Mouse (Mus musculus) embryonic facial prominence, embryonic 13.5 days (tissue): ENCODE measurements around the gene Polr2l. TPM values are rescaled to one million over a fixed set of nuclear protein-coding genes. Genes with fewer than 3 reads are reported as not detected.

Source experiments
- ATAC-seq: fragments of 200-750 bp; cut with Nextera tagmentation; 2 replicates; pipeline ENCODE4 v1.8.0; 2017; ENCODE audit warnings: low read depth; ENCODE audit not compliant: insufficient number of reproducible peaks, insufficient read depth, low FRiP score, low TSS enrichment
- H3K27ac ChIP-seq: fragments of 300-500 bp; sonication (generic); 2 replicates; pipeline ENCODE4 v1.5.1; 2015; ENCODE audit warnings: moderate library complexity, mild to moderate bottlenecking, inconsistent platforms
- H3K27me3 ChIP-seq: fragments of 300-500 bp; sonication (generic); 2 replicates; pipeline ENCODE4 v1.6.1; 2015; ENCODE audit warnings: mild to moderate bottlenecking, inconsistent platforms
- H3K36me3 ChIP-seq: fragments of 300-500 bp; sonication (generic); 2 replicates; pipeline ENCODE4 v1.6.1; 2015; ENCODE audit warnings: mild to moderate bottlenecking, inconsistent platforms
- H3K4me1 ChIP-seq: fragments of 300-500 bp; sonication (generic); 2 replicates; pipeline ENCODE4 v1.6.1; 2015; ENCODE audit warnings: inconsistent platforms
- H3K4me2 ChIP-seq: fragments of 300-500 bp; sonication (generic); 2 replicates; pipeline ENCODE4 v1.6.1; 2015; ENCODE audit warnings: moderate library complexity, mild to moderate bottlenecking, inconsistent platforms
- H3K4me3 ChIP-seq: fragments of 300-500 bp; sonication (generic); 2 replicates; pipeline ENCODE4 v1.5.1; 2015; ENCODE audit warnings: mild to moderate bottlenecking, inconsistent platforms
- H3K9ac ChIP-seq: fragments of 300-500 bp; sonication (generic); 2 replicates; pipeline ENCODE4 v1.6.1; 2015; ENCODE audit warnings: mild to moderate bottlenecking, inconsistent platforms
- H3K9me3 ChIP-seq: fragments of 300-500 bp; sonication (generic); 2 replicates; pipeline ENCODE4 v1.6.1; 2016; ENCODE audit warnings: inconsistent platforms
- WGBS: fragments of 180-500 bp; shearing (Covaris S2); methylation state at CpG from one replicate; pipeline ENCODE4 v1.1.7; 2015; ENCODE audit warnings: mixed read lengths; 5-methylcytosine and 5-hydroxymethylcytosine counted together
- polyA plus RNA-seq: library from polyadenylated mRNA; unstranded; fragments of >200 nt; fragmentation: Nextera tagmentation; extraction: Ambion mirVana; gene quantifications from 2 replicates; pipeline ENCODE4 v1.2.1, GENCODE M21; 2015

Polr2l gene
- polyA plus RNA-seq, 1 experiment from 2014 or later = 70.3 TPM

- Histone ChIP-seq H3K4me3 (no peak overlapping the region), H3K4me2 (no peak overlapping the region), H3K27me3 (peaks cover 40% of the 10 kb centered on the region), H3K27ac (no peak overlapping the region), H3K4me1 (peaks cover 22% of the 10 kb centered on the region), H3K36me3 (no peaks in the 10 kb centered on the region), H3K9ac (no peak overlapping the region), H3K9me3 (no peaks in the 10 kb centered on the region)
- ATAC-seq = no peak
- 66% methylated on average over 5 of the region's 5 CpGs for WGBS
Measured at GRCm38 (mm10) chr7:141484186-141485120, 9.5 kb upstream of the Polr2l start.

GRCm38 (mm10) chr7:141483114-141483653 is 8.3 kb upstream of the Polr2l start:
- H3K27me3 ChIP-seq = peaks cover 40% of the 10 kb centered on the region
- H3K4me2 ChIP-seq = peak overlapping the region; percentile 99; the same call in 1 of the 2 replicates
- no peak overlapping the region for H3K4me3 ChIP-seq

GRCm38 (mm10) chr7:141482531-141483024 is 7.6 kb upstream of the Polr2l start:
- H3K4me3 ChIP-seq = peak overlapping the region; percentile 59
- no peak overlapping the region for H3K27ac ChIP-seq
- no peaks in the 10 kb centered on the region for H3K9me3 ChIP-seq
- H3K36me3 ChIP-seq = no peaks in the 10 kb centered on the region
- peaks cover 40% of the 10 kb centered on the region for H3K27me3 ChIP-seq
- 9% methylated on average over 11 of the region's 11 CpGs for WGBS
- H3K4me2 ChIP-seq = peak overlapping the region; percentile 99
- no peak for ATAC-seq
- H3K9ac ChIP-seq = peak overlapping the region; percentile 70
- H3K4me1 ChIP-seq = peaks cover 31% of the 10 kb centered on the region

More at GRCm38 (mm10) chr7:141483114-141483653, 8.3 kb upstream of the Polr2l start:
- Histone ChIP-seq H3K27ac (no peak overlapping the region), H3K4me1 (peaks cover 25% of the 10 kb centered on the region), H3K9me3 (no peaks in the 10 kb centered on the region), H3K9ac (0 out of 2 replicates have a peak overlapping the region, but pooled peaks have one; percentile 16), H3K36me3 (no peaks in the 10 kb centered on the region)
- ATAC-seq = no peak
- 72% methylated on average over 6 of the region's 6 CpGs for WGBS

GRCm38 (mm10) chr7:141481498-141482401 is 6.8 kb upstream of the Polr2l start:
- Histone ChIP-seq H3K27me3 (peaks cover 40% of the 10 kb centered on the region), H3K4me2 (peak overlapping the region; percentile 99), H3K9ac (peak overlapping the region; percentile 70), H3K27ac (no peak overlapping the region), H3K4me3 (peak overlapping the region; percentile 59), H3K36me3 (no peaks in the 10 kb centered on the region), H3K9me3 (no peaks in the 10 kb centered on the region), H3K4me1 (peaks cover 39% of the 10 kb centered on the region)
- ATAC-seq = no peak
- WGBS = under 1% methylated on average over 81 of the region's 81 CpGs

- H3K36me3 ChIP-seq = no peaks in the 10 kb centered on the region
- peaks cover 47% of the 10 kb centered on the region for H3K4me1 ChIP-seq
- H3K27me3 ChIP-seq = peaks cover 40% of the 10 kb centered on the region
- H3K27ac ChIP-seq = no peak overlapping the region
- no peaks in the 10 kb centered on the region for H3K9me3 ChIP-seq
- WGBS = 9% methylated on average over 10 of the region's 10 CpGs
- peak overlapping the region; percentile 99 for H3K4me2 ChIP-seq
- H3K4me3 ChIP-seq = peak overlapping the region; percentile 59
- 0 out of 2 replicates have a peak, but pooled peaks have one; percentile 21 for ATAC-seq
- 0 out of 2 replicates have a peak overlapping the region, but pooled peaks have one; percentile 70 for H3K9ac ChIP-seq
Measured at GRCm38 (mm10) chr7:141480842-141481497, 6.0 kb upstream of the Polr2l start.

GRCm38 (mm10) chr7:141478270-141478748 is 3.4 kb upstream of the Polr2l start:
- no peaks in the 10 kb centered on the region for H3K9me3 ChIP-seq
- H3K4me1 ChIP-seq = peaks cover 64% of the 10 kb centered on the region
- peaks cover 25% of the 10 kb centered on the region for H3K27me3 ChIP-seq
- no peak overlapping the region for H3K4me3 ChIP-seq
- WGBS = 61% methylated on average over 5 of the region's 5 CpGs
- H3K27ac ChIP-seq = peak overlapping the region; percentile 90
- no peak for ATAC-seq
- peak overlapping the region; percentile 27; the same call in 1 of the 2 replicates for H3K9ac ChIP-seq
- peak overlapping the region; percentile 86 for H3K4me2 ChIP-seq
- H3K36me3 ChIP-seq = no peaks in the 10 kb centered on the region

GRCm38 (mm10) chr7:141477578-141478269 is 2.8 kb upstream of the Polr2l start:
- peak overlapping the region; percentile 78 for H3K4me3 ChIP-seq
- H3K36me3 ChIP-seq = peaks cover 2% of the 10 kb centered on the region
- peaks cover 19% of the 10 kb centered on the region for H3K27me3 ChIP-seq
- WGBS = 41% methylated on average over 4 of the region's 4 CpGs
- peak overlapping the region; percentile 90 for H3K27ac ChIP-seq
- peaks cover 64% of the 10 kb centered on the region for H3K4me1 ChIP-seq
- H3K9ac ChIP-seq = peak overlapping the region; percentile 27; the same call in 1 of the 2 replicates
- peak overlapping the region; percentile 86 for H3K4me2 ChIP-seq
- ATAC-seq = no peak
- H3K9me3 ChIP-seq = no peaks in the 10 kb centered on the region

GRCm38 (mm10) chr7:141476981-141477370 is 2.0 kb upstream of the Polr2l start:
- WGBS = 14% methylated on average over 7 of the region's 7 CpGs
- ATAC-seq = no peak
- H3K9me3 ChIP-seq = no peaks in the 10 kb centered on the region
- peaks cover 10% of the 10 kb centered on the region for H3K36me3 ChIP-seq
- peak overlapping the region; percentile 82; the same call in 1 of the 2 replicates for H3K9ac ChIP-seq
- peak overlapping the region; percentile 78 for H3K4me3 ChIP-seq
- H3K4me2 ChIP-seq = peak overlapping the region; percentile 86
- H3K27me3 ChIP-seq = peaks cover 12% of the 10 kb centered on the region
- peak overlapping the region; percentile 90 for H3K27ac ChIP-seq
- H3K4me1 ChIP-seq = peaks cover 57% of the 10 kb centered on the region

GRCm38 (mm10) chr7:141476226-141476980 is 1.5 kb upstream of the Polr2l start:
- Histone ChIP-seq H3K4me1 (peaks cover 52% of the 10 kb centered on the region), H3K27me3 (peaks cover 6% of the 10 kb centered on the region), H3K36me3 (peaks cover 12% of the 10 kb centered on the region), H3K4me3 (peak overlapping the region; percentile 78), H3K27ac (peak overlapping the region; percentile 90), H3K4me2 (peak overlapping the region; percentile 86), H3K9me3 (no peaks in the 10 kb centered on the region), H3K9ac (peak overlapping the region; percentile 82)
- WGBS = 0% methylated on average over 10 of the region's 17 CpGs
- ATAC-seq = peak; percentile 38; the same call in 1 of the 2 replicates
